Mouse (Mus musculus) small intestine, adult 2 months (tissue): Measurements from ENCODE around the gene Morf4l1.

Experiments used
- CTCF ChIP-seq: fragments of 200-500 bp; IDR thresholded peaks from 2 replicates; pipeline ENCODE4 v1.5.1; 2012; ENCODE audit warnings: low read depth, mild to moderate bottlenecking, control low read depth, inconsistent platforms, low read length, moderate library complexity, mixed read lengths; ENCODE audit not compliant: insufficient replicate concordance, insufficient read length; ENCODE audit errors: extremely low read depth
- POLR2A ChIP-seq: fragments of 200-500 bp; IDR thresholded peaks from 2 replicates; pipeline ENCODE4 v1.6.1; 2012; ENCODE audit warnings: low read depth, mild to moderate bottlenecking, control low read depth, inconsistent platforms, low read length, moderate library complexity

DNA sequence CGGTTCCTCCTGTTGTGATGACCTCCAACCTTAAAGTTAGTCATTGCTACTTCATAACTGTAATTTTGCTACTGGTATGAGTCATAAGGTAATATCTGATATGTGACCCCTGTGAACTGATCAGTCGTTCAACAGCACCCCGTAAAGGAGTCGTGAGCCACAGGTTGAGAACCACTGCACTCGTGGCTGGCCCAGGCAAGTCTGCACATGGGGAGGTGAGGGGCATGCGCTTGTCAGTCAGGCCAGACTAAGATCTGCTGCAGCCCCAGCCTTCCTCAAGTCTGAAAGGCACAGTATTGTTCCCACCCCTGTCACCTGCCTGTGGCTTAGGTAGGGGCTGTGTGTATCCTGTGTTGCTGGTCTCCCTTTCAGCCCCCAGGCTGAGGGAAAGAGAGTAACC, 45.8 kb downstream of the Morf4l1 start:
- TF ChIP-seq CTCF (no peak), POLR2A (no peak)
